Comparison of ENCODE assay signal across 7 mouse cellular contexts in the genomic region with DNA sequence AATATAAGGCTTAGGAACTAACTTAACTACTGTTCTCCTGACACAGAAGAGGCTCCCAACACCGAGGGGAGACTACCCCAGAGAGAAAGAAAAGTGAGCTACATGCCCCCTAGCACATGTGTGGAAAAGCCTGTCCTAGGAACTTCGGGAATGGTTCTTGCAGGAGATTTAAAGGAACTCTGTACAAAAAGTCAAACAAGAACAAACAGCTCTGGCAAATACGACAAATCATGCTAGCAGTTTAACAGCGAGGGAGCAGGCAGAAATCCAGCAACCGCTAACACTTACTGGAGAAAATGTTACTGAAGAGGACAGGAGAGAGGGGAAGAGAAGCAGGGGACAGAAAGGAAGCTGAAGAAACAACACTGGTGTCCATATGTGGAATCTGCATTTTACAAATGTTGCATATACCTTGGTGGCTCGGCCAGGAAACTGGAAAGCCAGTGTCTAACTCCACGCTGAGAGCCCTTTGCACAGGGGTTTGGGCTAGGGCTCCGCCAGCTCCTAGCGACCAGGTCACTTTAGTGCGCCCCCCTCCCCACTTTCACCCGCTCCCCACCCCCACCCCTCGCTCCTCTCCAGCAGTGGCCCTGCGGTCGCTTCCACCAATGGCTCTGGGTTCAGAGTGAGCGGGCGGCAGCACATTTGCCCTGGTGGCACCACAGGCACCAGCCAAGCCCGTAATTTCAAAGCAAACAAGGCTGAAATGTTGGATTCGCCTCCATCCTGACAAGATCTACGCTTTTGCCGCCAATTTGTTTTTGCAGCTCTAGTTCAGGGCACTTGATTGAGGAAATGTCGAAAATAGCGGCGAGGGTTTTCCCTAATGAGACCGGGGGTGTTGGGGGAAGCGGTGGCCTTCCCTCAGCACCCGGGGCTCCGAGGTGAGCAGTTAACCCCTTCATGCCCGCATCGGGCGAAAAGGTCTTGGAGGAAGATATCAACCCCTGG. TPM values are rescaled to one million over a fixed set of nuclear protein-coding genes. Genes with fewer than 3 reads are reported as not detected.
DNase-seq lines count a peak whose midpoint lies in the region; ATAC-seq lines count a peak whose summit lies in the region.

No protein-coding gene starts in this region.

- ATAC-seq in heart, embryonic 13.5 days (ENCODE audit: extremely low read depth, insufficient number of reproducible peaks, low FRiP score, low TSS enrichment): peak; percentile 42; the same call in 1 of the 2 replicates
- ATAC-seq in liver, embryonic 11.5 days (replicated peaks; ENCODE audit: low FRiP score): no peak
- ATAC-seq in CD4-positive, CD25-positive, alpha-beta regulatory T cell, adult 4 months: no peak

- peak overlapping the region; percentile 92 for H3K4me2 ChIP-seq in heart, embryonic 13.5 days
- H3K4me2 ChIP-seq in liver, embryonic 11.5 days: peak overlapping the region; percentile 49

- peak overlapping the region; percentile 58 for H3K4me3 ChIP-seq in heart, embryonic 13.5 days
- peak overlapping the region; percentile 21 for H3K4me3 ChIP-seq in liver, embryonic 11.5 days (ENCODE audit: low read depth, low read length)

- peaks cover 64% of the 10 kb centered on the region for H3K4me1 ChIP-seq in heart, embryonic 13.5 days
- no peaks in the 10 kb centered on the region for H3K4me1 ChIP-seq in liver, embryonic 11.5 days (replicated peaks; ENCODE audit: control insufficient read depth, insufficient read depth, low read length)

- no peaks in the 10 kb centered on the region for H3K9me3 ChIP-seq in heart, embryonic 13.5 days
- H3K9me3 ChIP-seq in liver, embryonic 11.5 days (ENCODE audit: control insufficient read depth, low read length): no peaks in the 10 kb centered on the region

- H3K27ac ChIP-seq in heart, embryonic 13.5 days (replicated peaks): peak overlapping the region; percentile 94
- no peak overlapping the region for H3K27ac ChIP-seq in liver, embryonic 11.5 days (ENCODE audit: low read depth, low read length)

- no peaks in the 10 kb centered on the region for H3K27me3 ChIP-seq in heart, embryonic 13.5 days (replicated peaks)
- peaks cover 59% of the 10 kb centered on the region for H3K27me3 ChIP-seq in liver, embryonic 11.5 days (replicated peaks; ENCODE audit: control insufficient read depth, insufficient read depth, low read length)

- H3K9ac ChIP-seq in heart, embryonic 13.5 days: peak overlapping the region; percentile 88
- H3K9ac ChIP-seq in liver, embryonic 11.5 days (ENCODE audit: low read depth, low read length): no peak overlapping the region

- H3K36me3 ChIP-seq in heart, embryonic 13.5 days: peaks cover 19% of the 10 kb centered on the region
- no peaks in the 10 kb centered on the region for H3K36me3 ChIP-seq in liver, embryonic 11.5 days (ENCODE audit: control insufficient read depth, insufficient read depth, low read length)

- peak; percentile 11 for DNase-seq in urinary bladder, postnatal 25 days (ENCODE audit: low spot score)
- no peak for DNase-seq in urinary bladder, postnatal 14 days (ENCODE audit: low spot score)
- DNase-seq in liver, embryonic 11.5 days (ENCODE audit: low spot score): peak; percentile 42
- DNase-seq in left cerebral cortex, adult 8-10 months (ENCODE audit: low spot score in 2 of 2): no peak
- DNase-seq in gastrocnemius, postnatal 25 days: no peak

- 2% methylated on average over 30 of the region's 30 CpGs for WGBS in heart, embryonic 13.5 days
- WGBS in liver, embryonic 11.5 days: under 1% methylated on average over 30 of the region's 30 CpGs

RNA-seq across cellular contexts. Expression of a gene that starts 8.5 kb away (rescaled TPM):
- 11.6 and 12.0 TPM in 2 replicates for polyA plus RNA-seq in heart, embryonic 13.5 days (2015; fragmentation: Nextera tagmentation; extraction: Ambion mirVana)
- 5.4 TPM in 2 replicates for polyA plus RNA-seq in liver, embryonic 11.5 days (2014; fragmentation: Nextera tagmentation; extraction: Ambion mirVana)
- not detected for total RNA-seq in left cerebral cortex, adult 8-10 months (2022)
- polyA plus RNA-seq in CD4-positive, CD25-positive, alpha-beta regulatory T cell, adult 4 months (2017; shearing (Covaris generic)): not detected
- total RNA-seq in gastrocnemius, postnatal 25 days (2021): under 1 TPM in 1 of 2 experiments, not detected in 1; 0.21 TPM

Comparison
In these comparisons a context has a peak if more than half of its experiments do, and no peak if none do; other contexts are left out.
1. DNase-seq: peak in urinary bladder, postnatal 25 days (single experiment) and liver, embryonic 11.5 days (single experiment); none in urinary bladder, postnatal 14 days (single experiment), left cerebral cortex, adult 8-10 months (0 of 2) and gastrocnemius, postnatal 25 days (single experiment).